Mouse (Mus musculus) hematopoietic stem cell, adult 5-6 weeks (primary cell): Measurements from ENCODE around the gene Tssk6. TPM values are rescaled to one million over a fixed set of nuclear protein-coding genes. Genes with fewer than 3 reads are reported as not detected.

Experiments used
- ATAC-seq, 2 experiments: fragments of 125-278 bp in 1 of 2; replicated peaks in 1 of 2; 2 replicates each; pipeline ENCODE4 v1.8.0; 2016 to 2017; ENCODE audit warnings: inconsistent platforms in 2 of 2, mild to moderate bottlenecking in 2 of 2, moderate number of reproducible peaks in 2 of 2, low read depth in 1 of 2, moderate TSS enrichment in 1 of 2; ENCODE audit not compliant: low FRiP score in 2 of 2, poor library complexity in 2 of 2, severe bottlenecking in 2 of 2, insufficient read depth in 1 of 2, low TSS enrichment in 1 of 2
- total RNA-seq: library from RNA; stranded (forward); fragments of 172-1452, 232-1000 nt; gene quantifications from 2 replicates; pipeline ENCODE4 v1.2.3, GENCODE M21; 2017

The Tssk6 gene
- total RNA-seq: 2.2 TPM in 1 of 2 replicates, not detected in the other

GRCm38 (mm10) chr8:69902163-69903062 is at the start of gene Tssk6, which contains the start of the genes Ndufa13 and Yjefn3:
Tssk6 (plus strand) TSS chr8:69902184.
Ndufa13 (minus strand) TSS chr8:69902558.
Yjefn3 (minus strand) TSS chr8:69902712.
- peak in 1 of 2 experiments; percentile 12; a peak in 1 of 4 replicates for ATAC-seq

- no peak for ATAC-seq
Measured at GRCm38 (mm10) chr8:69853869-69854268, 48.1 kb upstream of the Tssk6 start.

GRCm38 (mm10) chr8:69860807-69861206 is 41.2 kb upstream of the Tssk6 start:
- no peak for ATAC-seq

- ATAC-seq: no peak
Measured at GRCm38 (mm10) chr8:69861251-69861650, 40.7 kb upstream of the Tssk6 start.

GRCm38 (mm10) chr8:69863387-69864020 is 38.5 kb upstream of the Tssk6 start:
- ATAC-seq: no peak; a peak in 1 of 4 replicates

GRCm38 (mm10) chr8:69864180-69864579 is 37.8 kb upstream of the Tssk6 start:
- no peak for ATAC-seq

GRCm38 (mm10) chr8:69867696-69868326 is 34.2 kb upstream of the Tssk6 start:
- ATAC-seq: no peak

- no peak for ATAC-seq
Measured at GRCm38 (mm10) chr8:69870003-69870765, 31.8 kb upstream of the Tssk6 start.

- no peak for ATAC-seq
Measured at GRCm38 (mm10) chr8:69870907-69871306, 31.1 kb upstream of the Tssk6 start.

GRCm38 (mm10) chr8:69874155-69874554 is 27.8 kb upstream of the Tssk6 start:
- no peak for ATAC-seq

- no peak for ATAC-seq
Measured at GRCm38 (mm10) chr8:69874654-69875053, 27.3 kb upstream of the Tssk6 start.

- ATAC-seq: no peak
Measured at GRCm38 (mm10) chr8:69876097-69876496, 25.9 kb upstream of the Tssk6 start.

- no peak for ATAC-seq
Measured at GRCm38 (mm10) chr8:69876967-69877366, 25.0 kb upstream of the Tssk6 start.

- ATAC-seq: no peak
Measured at GRCm38 (mm10) chr8:69877396-69877795, 24.6 kb upstream of the Tssk6 start.

- no peak for ATAC-seq
Measured at GRCm38 (mm10) chr8:69877992-69878391, 24.0 kb upstream of the Tssk6 start.

GRCm38 (mm10) chr8:69879678-69880077 is 22.3 kb upstream of the Tssk6 start:
- no peak for ATAC-seq

GRCm38 (mm10) chr8:69880841-69881240 is 21.1 kb upstream of the Tssk6 start:
- ATAC-seq: no peak
